Mouse (Mus musculus): ENCODE data around the gene Rnaseh2b.
A peak's percentile ranks its signal among the peaks of the same experiment; 100 is the strongest.

Rnaseh2b gene

DNA sequence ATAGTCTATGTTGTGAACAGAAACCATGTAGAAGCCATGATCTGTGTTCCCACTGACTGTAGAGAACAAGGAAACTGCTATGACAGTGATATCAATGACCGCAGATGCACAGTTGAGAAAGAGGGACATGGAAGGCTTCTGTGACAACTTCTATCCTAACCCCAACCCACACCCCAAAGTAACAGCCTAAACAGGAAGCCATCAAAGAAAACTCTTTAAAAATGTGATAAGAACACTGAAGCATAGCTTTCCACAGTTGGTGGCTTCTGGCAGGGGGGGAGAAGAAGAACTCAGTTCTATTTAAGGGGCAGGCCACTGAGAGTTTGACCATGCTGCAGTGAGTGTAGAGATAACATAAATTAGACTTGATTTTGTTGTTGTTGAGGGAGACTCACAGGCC, 19.3 kb downstream of the Rnaseh2b start:
- DNase-seq (ENCODE audit: low read depth, low spot score): no peak

DNA sequence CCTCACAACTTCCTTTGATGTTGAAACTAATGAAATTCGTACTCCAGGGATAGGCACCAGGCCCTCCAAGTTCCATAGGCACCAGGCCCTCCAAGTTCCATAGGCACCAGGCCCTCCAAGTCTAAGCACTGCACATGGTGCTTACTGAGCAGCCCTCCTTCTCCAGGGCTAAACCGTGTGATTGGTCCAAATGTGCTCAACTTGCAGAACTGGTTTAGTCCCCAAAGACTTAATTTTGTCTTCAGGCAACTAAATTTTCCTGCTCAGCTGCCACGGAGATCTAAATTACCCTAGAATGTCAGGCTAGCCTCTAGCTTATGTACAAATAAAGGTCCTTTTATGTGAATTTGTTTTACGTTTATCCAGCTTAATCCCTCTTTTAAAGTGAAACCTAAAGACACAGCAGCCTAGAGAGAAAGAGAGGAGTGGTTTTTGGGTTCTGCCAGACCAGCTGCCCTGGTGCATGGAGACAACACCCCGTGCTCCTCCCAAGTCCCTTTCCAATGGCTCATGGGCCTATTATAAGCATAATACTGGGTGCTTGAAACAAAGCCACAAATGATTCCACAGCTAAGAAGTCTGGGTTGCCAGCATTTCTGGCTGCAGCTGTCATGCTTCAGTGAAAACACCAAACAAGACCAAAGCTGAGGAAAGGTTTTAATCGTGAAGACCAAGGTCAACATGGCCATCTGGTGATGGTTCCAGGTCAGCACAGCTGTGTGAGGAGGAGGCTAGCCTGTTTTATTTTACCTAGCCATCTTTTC, 30.4 kb downstream of the Rnaseh2b start:
- DNase-seq (ENCODE audit: low read depth, low spot score): no peak

DNA sequence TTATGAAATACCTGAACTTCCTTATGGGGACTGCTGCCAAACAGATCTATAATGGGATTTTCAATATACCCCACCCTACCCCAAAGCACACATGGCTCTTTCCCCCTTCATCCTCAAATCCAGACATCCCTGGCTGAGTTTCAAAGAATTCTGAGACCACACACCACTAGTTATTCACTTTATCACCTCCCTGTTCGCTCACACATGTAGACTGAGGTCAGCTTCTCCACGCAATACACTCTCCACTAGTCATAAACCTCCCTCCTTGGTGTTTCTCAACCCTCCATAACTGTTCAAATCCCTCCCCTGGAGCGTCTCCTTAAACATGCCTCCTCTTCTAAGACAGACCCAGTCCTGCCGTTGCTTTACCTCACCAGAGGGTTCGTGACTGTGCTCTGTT, 31.1 kb downstream of the Rnaseh2b start:
- DNase-seq (ENCODE audit: low read depth, low spot score): no peak

DNA sequence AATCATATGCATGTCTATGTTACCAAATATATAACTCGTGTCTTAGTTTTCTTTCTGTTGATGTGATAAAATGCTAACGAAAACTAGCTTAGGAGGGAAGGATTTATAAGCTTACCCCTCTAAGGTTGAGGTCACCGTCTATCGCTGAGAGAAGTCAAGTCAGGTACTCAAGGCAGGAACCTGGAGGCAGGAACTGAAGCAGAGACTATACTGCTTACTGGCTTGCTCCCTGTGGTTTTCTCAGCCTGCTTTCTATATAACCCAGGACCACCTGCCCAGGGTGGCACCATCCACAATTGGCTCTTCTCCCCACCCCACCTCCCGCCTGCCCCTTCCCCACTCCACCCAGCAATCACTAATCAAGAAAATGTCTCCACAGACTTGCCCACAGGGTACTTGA, 32.6 kb downstream of the Rnaseh2b start:
- no peak for DNase-seq (ENCODE audit: low read depth, low spot score)

DNA sequence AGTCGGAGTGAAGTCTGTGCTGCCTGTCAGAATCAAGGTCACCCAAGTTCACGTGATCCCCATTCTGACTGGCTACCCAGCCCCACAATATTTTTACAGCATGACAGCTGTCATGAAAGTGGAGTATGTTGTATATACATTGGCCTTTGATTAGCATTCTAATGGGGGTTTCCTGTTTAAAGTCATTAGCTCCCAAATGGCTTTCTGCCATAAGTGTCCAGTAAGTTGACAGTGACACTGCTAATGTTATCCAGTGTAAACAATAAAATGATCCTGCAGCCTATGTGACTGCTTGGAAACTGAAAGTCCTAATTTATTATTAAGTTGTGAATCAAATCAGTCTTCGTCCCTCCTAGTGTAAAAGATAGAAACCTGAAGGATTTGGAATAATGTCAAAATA, 33.6 kb downstream of the Rnaseh2b start:
- DNase-seq (ENCODE audit: low read depth, low spot score): no peak

DNA sequence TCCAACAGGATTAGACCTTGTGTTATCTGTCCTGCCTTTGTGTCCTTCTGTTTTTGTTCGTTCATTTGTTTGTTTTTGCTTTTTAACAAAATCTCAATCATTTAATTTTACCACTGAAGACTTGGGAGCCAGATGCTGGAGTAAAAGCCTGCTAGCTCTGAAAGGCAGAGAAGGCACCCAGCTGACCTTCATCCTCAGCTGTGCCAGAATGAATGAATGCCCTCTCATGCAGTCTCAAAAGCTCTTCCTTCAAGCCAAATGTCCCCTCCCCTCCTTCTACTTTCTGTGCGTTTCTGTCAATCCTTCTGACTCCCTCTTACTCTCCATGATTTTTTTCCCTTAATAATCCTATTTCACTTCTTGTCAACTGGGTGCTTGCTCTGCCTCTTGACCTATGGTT, 34.8 kb downstream of the Rnaseh2b start:
- no peak for DNase-seq (ENCODE audit: low read depth, low spot score)

DNA sequence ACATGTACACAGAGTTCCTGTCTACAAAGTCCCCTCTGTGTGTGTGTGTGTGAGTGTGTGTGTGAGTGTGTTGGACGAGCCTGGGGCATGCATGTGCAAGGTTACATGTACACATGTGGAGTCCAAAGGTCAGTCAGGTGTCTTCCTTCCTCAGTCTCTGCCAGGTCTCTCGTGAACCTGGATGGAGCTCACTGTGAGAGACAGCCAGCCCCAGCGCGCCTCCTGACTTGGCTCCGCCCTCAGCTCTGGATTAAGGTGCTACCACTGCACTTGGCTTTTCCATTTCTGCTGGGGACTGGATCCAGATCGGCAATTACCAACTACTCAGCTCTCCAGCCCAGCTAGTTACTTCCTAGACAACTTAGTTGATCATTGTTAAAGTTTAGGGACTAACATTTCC, 36.2 kb downstream of the Rnaseh2b start:
- no peak for DNase-seq (ENCODE audit: low read depth, low spot score)

DNA sequence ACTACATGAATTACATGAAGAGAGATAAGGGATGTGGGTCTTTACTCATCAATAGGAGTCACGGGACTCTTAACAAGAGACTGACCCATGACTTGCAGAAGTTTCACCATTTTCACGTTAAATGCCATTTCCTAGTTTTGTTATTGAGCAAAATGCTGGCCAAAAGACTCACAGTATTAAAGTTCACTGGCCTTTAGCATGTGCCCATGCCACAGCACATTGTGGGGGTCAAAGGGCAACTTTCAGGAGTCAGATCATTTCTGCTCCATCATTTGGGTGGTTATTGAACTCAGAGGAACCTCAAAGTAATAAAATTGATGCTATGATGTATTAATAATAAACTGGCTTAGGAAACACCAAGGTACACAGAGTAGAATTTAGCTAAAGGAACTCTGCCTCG, 37.2 kb downstream of the Rnaseh2b start:
- no peak for DNase-seq (ENCODE audit: low read depth, low spot score)

DNA sequence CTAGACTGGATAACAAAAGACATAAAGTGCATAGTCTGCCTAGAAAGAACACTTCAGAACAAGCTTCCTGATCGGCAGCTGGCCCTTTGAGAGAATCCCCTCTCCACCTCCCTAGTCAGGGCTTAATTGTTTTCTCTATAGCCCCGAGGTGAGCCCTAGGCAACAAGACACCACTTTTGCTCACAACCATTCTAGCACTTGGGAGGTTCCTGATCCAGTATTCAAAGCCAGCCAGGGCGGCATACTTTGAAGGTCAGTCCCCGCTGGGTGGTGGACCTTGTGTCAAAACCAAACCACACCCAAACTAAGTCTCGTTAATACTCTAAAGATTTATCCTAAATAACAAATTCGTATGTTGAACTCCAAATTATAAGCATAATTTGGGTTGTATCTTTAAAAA, 39.1 kb downstream of the Rnaseh2b start:
- no peak for DNase-seq (ENCODE audit: low read depth, low spot score)

DNA sequence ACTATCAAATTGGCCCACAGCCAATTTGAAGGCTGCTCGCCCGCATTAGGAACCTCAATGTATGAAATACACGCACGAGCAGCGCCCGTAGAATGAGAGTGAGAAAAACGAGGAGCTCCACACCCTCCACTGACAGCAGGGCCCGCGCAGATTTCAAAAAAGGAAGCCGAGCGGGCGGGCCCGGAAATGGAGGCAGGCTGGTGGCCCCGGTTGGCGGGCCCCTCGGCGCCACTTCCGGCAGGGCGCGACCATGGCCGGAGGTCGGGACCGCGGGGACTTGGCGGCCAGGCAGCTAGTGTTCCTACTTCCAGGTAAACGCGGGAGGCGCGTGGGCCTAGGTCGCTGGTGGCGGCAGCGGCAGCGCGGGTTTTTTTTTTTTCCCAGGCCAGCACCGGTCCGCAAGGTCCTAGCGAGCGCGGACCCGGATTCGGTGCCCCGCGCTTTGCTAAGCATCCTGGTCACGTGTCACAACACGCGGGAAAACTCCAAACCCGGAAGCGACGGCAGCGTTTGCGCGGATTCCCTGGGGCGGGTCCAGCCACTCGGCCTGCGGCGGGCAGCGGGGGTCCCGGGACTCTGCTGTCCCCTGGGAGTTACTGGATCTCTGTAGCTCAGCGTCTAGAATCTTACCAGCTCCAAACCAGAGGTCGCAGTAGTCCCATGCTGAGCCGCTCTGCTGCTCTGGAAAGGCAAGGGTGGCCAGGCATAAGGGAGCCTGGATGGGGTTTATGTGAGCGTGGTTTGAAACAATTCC, 39.7 kb downstream of the Rnaseh2b start:
- DNase-seq (ENCODE audit: low read depth, low spot score): peak; percentile 63

DNA sequence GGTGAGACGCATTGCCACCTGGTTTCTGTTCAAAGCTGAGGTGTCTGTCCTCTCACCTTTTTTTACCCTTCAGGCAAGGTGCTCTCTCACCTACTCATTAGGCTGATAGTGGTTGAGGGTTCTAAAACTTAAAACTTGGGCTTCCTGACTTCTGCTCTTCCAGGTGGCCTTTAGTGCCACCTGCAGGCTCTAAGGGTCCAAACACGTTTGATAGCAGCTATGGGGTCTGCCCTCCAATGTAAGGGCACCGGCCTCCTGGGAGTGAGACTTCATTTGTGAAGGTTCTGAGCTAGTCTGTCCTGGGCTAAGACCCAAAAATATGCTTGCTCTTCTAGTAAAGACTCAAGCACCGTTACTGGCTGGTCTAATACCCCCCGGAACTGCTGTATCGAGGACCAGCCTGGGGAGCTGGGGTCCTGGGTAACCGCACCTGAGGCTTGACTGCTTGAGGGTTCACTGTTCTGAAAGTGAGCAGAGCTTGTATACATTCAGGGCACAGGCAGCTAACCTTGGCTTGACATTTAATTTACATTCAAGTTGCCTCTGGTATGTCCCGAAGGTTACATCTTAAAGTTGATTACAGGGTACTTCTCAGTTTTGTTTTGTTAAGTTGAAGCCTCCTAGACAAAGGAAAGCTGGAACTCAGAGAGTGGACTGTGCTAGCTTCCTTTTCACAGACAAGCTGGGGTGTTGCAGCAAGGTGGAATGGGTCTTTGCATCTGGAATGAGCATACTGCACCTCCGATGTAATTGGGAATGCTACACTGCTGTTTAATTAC, 41.7 kb downstream of the Rnaseh2b start:
- DNase-seq (ENCODE audit: low read depth, low spot score): no peak

DNA sequence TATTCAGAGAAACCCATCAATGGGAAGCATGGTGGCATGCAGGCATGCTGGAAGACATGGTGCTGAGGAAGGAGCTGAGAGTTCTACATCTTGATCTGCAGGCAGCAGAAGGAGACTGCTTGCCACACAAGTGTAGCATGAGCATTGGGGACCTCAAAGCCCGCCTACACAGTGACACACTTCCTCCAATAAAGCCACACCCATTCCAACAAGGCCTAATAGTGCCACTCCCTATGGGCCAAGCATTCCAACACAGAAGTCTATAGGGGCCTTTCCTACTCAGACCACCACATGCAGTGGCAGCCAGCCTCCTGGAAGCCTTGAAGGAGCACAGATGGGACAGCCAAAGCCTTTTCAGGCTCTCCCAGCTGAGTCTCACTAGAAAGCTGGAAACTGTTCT, 46.8 kb downstream of the Rnaseh2b start:
- no peak for DNase-seq (ENCODE audit: low read depth, low spot score)

DNA sequence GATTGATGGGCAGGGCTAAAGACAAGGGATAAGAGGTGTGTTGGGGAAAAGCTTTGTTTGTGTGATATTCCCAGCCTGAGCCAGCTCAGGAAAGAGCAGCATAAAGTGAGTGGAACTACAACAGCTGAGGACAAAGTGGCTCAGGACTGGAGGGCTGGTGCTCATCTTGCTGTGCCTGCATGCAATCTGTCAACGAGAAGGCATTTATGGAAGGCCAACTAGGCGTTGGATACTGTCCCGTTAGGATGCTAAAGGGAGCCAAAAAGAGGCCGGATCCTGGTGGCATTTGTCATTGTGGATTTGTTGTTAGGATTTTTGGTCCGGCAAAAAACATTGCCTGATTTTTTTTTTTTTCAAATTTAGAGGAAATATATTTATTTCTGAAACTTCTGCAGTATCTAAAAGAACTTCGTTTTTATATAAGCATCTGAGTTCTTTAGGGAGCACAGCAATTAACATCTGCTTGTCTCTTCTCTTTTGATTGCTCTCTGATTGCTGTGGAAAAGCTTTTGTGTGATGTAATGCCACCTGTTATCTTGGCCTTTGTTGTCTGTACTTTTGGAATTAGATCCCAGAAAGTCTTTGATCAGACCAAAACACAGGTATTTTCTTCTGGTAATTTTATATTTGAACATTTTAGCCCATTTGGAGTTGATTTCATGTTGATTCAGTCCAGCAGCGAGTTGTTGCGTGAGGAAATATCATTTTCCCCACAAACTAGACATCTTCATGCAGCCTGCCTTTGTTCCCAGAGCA, 49.7 kb downstream of the Rnaseh2b start:
- DNase-seq (ENCODE audit: low read depth, low spot score): no peak

DNA sequence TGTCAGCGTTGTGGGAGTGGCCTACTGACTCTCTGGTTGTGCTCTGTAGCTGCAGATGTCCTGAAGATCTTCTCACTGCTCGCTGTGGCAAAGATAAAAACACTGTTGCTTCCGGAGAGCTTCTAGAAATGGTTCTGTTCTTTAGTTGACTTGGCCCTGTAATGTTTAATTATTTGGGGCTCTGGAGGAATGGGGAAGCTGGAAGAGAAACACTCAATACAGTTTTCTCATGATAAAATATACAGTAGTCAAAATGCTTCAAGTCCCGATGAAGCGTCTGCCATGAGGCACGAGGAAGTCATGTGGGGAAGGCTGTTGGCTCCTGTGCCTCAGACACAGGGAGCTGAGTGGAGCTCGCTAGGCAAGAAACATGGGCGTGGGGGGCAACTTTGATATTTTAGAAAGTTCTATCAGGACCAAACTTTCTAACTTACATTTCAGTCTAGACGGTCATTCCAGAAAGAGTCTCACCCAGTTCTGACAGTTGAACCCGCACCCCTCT, 50.3 kb downstream of the Rnaseh2b start:
- DNase-seq (ENCODE audit: low read depth, low spot score): no peak

DNA sequence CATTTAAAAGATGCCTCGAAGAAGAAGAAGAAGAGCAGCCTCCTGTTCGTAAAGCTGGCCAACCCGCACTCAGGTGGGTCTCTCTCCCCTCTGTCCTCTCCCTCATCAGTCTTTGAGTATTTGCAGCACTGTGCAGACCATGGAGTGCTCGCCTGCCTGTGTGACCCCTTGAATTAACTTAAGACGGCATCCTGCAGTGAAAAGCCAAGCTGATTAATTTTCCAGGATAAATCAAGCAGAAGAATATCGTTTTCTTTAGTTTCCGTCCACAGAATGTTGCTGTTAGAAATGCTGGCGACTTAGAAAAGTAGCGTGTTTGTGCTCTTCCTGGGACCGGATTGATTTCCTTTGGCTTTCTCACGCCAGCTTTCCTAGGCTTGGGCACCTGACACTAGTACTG, 54.2 kb downstream of the Rnaseh2b start:
- DNase-seq (ENCODE audit: low read depth, low spot score): no peak

DNA sequence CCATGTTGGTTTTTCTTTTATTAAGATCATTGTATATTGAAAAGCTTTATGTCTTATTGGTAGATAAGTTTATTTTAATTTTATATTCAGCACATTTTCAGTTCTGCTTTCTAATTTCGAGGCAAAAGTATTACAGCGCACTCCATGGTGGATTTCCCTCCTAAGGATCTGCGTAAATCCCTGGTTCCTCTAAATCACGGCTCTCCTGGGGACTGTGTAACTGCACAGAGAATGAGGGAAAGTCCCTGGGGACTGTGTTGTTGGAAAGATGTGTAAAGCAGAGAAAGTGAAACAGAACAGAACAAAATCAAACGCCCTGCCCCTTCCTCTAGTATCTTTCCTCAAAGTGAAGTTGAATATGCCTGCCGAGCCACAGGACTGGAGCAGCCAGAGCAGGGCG, 54.7 kb downstream of the Rnaseh2b start:
- DNase-seq (ENCODE audit: low read depth, low spot score): no peak

DNA sequence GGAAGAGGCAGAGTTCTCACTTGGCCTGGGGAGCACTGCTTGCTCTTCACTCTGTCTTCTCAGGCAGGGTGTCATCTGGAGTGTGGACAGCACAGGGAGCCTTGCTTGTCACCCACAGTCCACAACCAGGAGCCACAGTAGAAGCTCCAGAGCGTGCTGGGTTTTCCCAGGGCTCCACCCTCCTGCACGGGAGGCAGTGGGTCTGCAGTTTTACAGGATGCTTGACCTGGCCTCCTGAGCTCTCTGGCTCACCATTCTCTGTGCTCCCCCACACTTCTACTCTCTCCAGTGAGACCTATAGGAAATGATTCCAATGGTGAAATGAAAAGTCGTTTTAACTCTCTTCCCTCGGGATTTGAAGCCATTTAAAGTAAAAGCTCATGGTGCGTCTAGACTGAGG, 57.4 kb downstream of the Rnaseh2b start:
- no peak for DNase-seq (ENCODE audit: low read depth, low spot score)

DNA sequence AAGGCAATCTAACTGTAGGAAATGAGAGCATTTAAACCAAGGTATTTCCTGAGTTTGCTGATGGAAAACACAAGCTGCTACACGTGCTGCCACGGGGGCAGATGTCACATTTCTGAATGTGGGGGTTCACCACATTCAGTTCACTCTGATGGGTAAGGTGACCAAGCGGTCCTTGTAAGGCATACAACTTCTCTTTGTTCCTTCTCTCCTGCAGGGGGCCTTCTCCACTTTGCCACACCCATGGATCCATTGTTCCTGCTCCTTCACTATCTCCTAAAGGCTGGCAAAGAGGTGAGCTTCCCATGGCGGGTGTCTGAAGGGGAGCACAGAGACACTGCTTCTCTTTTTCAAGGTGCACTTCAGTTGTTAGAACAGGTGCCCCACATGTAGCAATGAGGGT, 57.8 kb downstream of the Rnaseh2b start:
- no peak for DNase-seq (ENCODE audit: low read depth, low spot score)

DNA sequence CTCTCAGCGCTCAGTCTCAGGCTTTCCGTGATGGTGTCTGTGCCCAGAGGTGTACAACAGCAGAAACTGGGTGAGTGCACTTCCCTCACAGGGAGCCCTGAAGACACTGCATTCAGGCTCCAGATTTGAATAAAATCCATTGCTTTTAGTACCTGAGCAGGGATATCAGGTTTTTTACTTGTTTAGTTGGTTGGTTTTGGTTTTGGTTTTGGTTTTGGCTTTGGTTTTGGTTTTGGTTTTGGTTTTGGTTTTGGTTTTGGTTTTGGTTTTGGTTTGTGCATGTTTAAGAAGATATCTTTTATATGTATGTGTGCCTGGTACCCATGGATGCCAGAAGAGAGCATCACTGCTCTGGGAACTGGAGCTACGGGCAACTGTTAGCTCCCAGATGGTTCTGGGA, 58.5 kb downstream of the Rnaseh2b start:
- DNase-seq (ENCODE audit: low read depth, low spot score): no peak

DNA sequence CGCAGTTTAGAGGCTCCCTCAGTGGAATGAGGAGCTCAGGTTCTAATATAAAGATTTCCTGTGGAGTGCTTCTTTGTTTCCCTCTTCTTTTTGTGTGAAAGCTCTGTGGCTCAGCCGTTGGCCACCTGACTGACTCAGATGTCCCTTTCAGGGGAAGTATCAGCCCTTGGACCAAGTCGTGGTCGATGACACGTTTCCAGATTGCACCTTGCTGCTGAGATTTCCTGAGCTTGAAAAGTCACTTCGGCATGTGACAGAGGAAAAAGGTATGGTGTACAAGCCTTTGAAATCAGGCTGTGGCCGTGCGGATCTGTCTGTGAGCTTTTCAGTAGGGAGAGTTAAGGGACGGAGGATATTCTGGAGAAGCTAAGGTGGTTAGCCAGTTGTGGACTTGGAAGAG, 61.0 kb downstream of the Rnaseh2b start:
- no peak for DNase-seq (ENCODE audit: low read depth, low spot score)

DNA sequence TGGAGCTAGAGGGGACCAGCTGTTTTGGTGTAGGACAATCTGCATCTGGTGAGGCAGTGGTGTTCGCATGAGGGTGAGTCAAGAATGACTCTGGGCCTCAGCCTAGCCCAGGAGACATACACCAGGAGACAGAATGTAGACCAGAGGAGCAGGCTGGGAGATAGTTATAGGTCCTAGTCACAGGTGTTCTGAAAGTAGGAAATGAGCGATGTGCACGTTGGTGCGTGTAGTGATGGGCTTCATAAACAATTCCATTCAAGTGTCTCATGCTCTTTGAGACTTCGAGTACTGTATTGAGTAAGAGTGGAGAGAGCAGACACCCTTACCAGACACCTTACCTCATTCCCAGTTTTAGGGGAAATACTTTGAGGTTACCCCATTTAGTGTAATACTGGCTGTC, 61.4 kb downstream of the Rnaseh2b start:
- no peak for DNase-seq (ENCODE audit: low read depth, low spot score)

DNA sequence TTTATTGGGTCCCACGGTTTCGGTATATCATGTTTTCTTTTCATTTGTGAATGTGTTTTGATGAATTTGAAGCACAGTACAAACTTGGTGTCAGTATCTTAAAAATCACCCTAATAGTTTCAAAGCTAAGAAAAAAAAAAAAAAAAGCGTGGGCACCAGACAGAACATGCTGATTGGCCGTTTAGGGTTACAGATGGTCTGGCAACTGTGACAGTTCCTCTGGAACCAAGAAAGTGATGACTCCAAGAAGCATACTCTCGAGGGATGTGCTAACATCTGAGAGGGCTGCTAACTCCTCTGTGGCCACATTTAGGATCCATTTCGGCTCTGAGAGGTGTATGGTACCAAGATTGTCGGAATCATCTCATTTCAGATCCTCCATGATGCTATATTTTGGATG, 62.8 kb downstream of the Rnaseh2b start:
- no peak for DNase-seq (ENCODE audit: low read depth, low spot score)

Data from WW6 (cell line).